Mouse (Mus musculus) left cerebral cortex, adult 8-10 months (tissue): Measurements from ENCODE around the gene Dera. TPM values are rescaled to one million over a fixed set of nuclear protein-coding genes. Genes with fewer than 3 reads are reported as not detected.
"Not testable (repeated sequence)": the region's sequence is repeated elsewhere in the genome, so short reads cannot be mapped to it uniquely, and the experiment has no call there.

Source experiments
- DNase-seq, 2 experiments: peaks; one replicate each; pipeline ENCODE4 v3.0.0; 2022; ENCODE audit warnings: low spot score in 2 of 2
- total RNA-seq, 4 experiments: library from RNA; stranded (reverse); gene quantifications; 2 replicates each; pipeline ENCODE4 v1.2.4; 2022

The Dera gene
- total RNA-seq: 1 to 10 TPM; 3.1 to 6.4 (median 3.3) TPM

DNA sequence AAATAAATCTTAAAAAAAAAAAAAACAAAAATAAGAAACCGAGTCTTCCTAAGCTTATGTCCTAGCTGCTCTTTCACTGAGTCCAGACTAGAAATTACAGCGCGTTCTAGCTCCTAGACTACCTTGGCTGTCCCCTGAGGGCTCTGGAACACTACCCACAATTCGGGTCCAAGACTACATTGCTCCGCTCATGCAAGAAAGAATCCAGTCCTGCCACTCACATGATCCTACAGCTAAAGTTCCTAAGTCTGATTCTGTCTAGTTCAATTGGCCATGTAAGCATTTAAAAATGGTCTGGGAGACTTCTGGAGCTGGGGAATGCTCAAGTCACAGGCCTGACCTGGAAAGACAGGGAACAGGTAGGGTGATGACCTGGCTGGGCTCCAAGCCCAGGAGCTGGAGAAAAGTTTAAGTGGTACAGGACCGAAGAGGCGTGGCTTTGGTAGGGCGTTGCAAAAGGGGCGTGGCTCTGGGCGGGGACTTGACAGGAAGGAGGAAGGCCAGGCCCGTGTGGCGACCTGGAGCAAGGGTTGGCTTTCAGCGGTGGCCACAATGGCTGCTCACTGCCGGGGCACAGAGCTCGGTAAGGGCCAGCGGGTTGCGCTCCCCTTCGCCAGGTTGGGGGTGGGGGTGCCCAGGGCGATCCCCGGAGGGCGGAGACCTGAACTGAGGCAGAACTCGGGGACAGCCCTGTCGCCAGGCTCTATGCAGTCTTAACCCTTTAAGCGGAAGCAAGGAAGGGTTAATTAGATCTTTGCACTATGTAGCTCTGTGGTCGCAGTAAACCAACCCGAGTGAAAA is at the start of gene Dera:
Dera (plus strand) TSS at position 491 of the 801 bp plus-strand sequence.
- DNase-seq: peak; percentile 20 to 33

- no peak for DNase-seq
Measured at GRCm38 (mm10) chr6:137706209-137706608, 48.1 kb upstream of the Dera start.

- not testable (repeated sequence) for DNase-seq
Measured at GRCm38 (mm10) chr6:137708726-137709405, 45.5 kb upstream of the Dera start.

GRCm38 (mm10) chr6:137710179-137711037 is 43.9 kb upstream of the Dera start:
- no peak for DNase-seq

GRCm38 (mm10) chr6:137712654-137713309 is 41.6 kb upstream of the Dera start:
- no peak for DNase-seq

GRCm38 (mm10) chr6:137713310-137713664 is 41.1 kb upstream of the Dera start:
- DNase-seq: no peak

DNA sequence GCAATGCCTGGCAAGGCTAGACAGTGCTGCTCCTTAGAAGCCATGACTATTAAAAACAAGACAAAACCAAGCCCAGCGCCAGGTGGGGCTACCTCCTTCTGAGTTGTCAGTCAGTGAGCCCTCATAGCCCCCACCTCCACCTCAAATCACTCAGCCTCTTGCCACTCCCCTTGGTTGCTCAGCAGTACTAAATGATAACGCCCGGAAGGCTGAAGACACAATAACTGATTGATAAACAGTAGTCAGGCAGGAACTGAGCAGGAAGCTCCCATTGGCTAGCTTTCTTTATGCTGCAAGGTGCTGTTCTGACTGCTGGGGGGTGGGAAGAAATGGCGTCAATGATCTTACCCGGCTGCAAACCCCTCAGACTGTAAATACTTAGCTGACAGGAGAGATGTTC is 37.5 kb upstream of the Dera start:
- DNase-seq: no peak

GRCm38 (mm10) chr6:137722220-137722931 is 32.0 kb upstream of the Dera start:
- DNase-seq: no peak

DNA sequence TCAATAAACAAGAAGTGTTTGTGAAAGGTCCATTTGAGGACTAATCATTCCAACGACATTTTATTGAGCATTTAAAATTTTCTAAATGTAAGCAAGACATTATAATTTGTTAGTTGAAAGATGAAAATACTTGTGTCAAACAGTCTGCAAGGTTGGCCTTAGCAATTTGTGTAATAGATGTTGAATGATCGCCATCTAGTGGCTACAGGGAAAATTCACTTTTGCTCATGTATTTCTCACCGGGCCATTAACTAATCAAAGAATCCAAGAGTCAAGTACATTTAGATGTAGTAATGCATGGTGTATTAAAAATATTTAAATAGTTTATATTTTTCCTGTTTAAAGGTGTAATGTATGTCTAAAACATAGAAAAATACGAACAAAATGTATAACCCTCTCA is 30.4 kb upstream of the Dera start:
- no peak for DNase-seq

- no peak for DNase-seq
Measured at GRCm38 (mm10) chr6:137734460-137734845, 19.9 kb upstream of the Dera start.

GRCm38 (mm10) chr6:137734846-137735609 is 19.3 kb upstream of the Dera start, which contains the start of gene Strap:
Gene Strap, plus strand, starts transcription at chr6:137735078.
- DNase-seq: peak; percentile 82 to 92

DNA sequence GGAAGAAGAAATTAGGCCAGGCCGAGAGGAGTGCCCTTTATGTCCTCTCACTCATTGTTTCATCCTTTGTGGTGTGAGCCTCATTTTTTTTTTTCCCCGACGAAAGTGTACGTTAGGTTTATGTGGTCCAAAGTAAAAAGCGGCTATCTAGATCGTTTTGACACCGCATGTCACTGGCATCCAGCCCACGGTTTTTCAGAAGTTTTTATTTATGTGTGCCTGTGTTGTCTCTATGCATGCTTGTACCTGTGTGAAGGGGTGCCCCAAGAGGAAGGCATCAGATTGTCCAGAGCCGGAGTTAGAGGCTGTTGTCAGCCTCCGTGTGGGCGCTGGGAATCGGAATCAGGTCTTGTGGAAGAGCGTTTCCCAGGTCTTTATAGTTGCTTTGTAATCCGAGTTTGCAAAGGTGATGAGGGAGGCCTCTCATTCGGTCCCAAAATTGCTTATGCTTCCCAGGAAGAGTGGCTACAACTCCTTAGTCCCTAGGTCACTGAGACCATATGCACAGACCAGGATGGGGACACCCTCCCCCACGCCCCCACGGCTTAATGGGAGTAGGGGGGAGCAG is 18.6 kb upstream of the Dera start:
- DNase-seq: no peak

DNA sequence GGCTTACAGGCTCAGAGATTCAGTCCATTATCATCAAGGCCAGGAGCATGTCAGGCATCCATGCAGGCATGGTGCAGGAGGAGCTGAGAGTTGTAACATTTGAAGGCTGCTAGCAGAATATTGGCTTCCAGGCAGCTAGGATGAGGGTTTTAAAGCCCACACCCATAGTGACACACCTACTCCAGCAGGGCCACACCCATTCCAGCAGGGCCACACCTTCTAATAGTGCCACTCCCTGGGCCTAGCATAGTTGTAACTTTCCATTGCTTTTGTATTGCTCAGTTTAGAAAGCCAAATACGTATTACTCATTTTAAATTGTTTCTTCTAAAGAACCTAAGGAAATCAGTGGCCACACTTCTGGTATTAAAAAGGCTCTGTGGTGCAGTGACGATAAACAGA is 13.4 kb upstream of the Dera start:
- no peak for DNase-seq

DNA sequence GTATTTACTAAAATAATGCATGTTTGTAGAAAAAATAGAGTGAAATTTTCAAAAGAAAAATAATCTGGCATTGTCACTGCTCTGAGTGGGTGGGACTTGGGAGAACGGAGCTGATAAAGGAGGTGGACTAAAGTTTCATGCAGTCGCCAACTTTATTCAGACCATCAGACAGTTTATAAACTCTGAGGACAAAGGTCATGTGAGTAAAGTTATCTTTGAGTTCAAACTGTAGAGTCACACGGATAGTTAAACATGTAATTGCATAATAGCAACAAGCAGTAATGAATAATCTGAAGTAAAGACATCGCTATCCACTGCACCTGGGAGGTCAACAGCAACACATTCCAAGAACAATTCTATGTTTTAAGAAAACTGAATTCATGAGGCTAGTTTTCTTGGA is 9.6 kb upstream of the Dera start:
- no peak for DNase-seq

DNA sequence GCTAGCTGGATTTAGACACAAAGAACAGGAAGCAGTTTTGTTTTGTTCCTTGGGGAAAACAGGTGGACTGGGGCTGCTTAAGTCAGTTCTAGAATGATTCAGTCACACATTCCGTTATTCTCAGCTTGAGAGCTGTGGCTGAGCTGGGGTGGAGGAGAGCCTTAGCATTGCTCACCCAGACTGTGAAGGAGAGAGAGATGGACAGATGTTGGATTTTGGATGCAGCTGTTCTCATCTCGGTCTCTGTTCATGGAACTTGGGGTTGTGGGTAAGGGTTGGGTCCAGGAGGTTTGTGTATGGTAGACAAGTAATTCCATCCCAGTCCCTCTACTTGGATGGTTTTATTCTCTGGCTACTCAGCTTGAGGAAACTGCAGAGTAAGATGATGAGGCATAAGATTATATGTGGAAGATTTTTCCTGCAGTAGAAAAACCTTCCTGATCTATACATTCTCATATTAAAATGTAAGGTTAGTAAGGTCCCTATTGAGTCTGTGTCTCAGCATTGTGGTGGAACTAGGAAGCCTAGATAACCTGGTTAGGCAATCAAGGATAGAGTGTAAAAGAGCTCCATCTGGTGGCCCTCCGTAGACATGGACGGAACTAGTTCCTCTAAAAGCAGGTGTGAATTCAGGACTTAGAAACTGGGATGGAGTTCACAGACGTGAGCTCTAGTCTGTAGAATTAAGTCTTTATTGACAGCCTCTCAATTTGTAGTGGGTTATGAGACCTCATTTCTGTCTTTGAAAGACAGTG is 7.0 kb upstream of the Dera start:
- DNase-seq: no peak

GRCm38 (mm10) chr6:137751551-137752274 is 2.6 kb upstream of the Dera start:
- DNase-seq: no peak

DNA sequence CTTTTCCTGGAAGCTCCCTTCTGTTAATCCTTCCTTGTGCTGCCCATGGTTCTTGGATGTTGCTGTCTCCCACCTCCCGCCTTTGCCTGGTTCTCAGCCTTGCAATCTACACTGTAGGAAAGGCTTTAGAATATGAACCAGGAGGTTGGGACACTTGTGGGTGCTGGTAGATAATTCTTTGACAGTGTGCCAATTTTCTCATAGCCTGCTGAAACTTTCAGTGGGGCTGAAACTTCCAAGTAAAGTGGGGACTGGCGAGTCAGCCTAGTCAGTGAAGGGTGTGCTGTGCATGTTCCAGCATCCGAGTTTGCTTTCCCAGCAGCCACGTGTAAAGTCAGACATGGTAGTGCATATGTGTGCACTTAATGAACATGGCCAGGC is 2.1 kb upstream of the Dera start:
- no peak for DNase-seq

DNA sequence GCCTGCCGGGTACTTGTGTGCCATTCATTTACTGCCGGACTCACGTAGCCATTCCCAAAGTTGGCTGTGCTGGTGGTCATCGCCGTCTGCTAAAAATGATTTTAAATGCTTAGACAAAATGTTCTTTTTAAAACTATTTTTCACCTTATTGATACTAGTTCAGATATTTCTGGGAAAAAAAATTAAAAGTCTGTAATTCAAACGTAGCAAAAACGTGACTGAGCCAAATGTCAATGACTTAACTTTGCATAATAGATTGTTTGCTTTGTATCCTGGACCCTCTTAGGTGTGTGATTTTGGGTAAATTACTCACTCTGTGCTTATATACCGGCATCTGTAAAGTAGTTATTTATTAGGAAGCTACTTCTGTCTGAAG is 499 bp downstream of the Dera start:
- DNase-seq: no peak
